Mouse (Mus musculus) cerebellum, adult 2 months (tissue): ENCODE measurements around the gene Gipc3. TPM values are rescaled to one million over a fixed set of nuclear protein-coding genes. Genes with fewer than 3 reads are reported as not detected.

Source experiments
- DNase-seq, 2 experiments: peaks; one replicate each; pipeline ENCODE4 v3.0.0; 2021
- H3K27ac ChIP-seq: fragments of 200-500 bp; 2 replicates; pipeline ENCODE4 v1.5.1; 2012; ENCODE audit warnings: low read length, control low read depth, inconsistent platforms; ENCODE audit not compliant: insufficient read depth
- H3K27me3 ChIP-seq: fragments of 200-500 bp; 2 replicates; pipeline ENCODE4 v1.6.1; 2012; ENCODE audit warnings: inconsistent platforms, mild to moderate bottlenecking, low read length, moderate library complexity; ENCODE audit not compliant: control insufficient read depth, insufficient read depth
- H3K4me1 ChIP-seq: fragments of 200-500 bp; 2 replicates; pipeline ENCODE4 v1.6.1; 2011; ENCODE audit warnings: low read length; ENCODE audit not compliant: control insufficient read depth, insufficient read depth
- H3K4me3 ChIP-seq: fragments of 200-500 bp; replicated peaks from 2 replicates; pipeline ENCODE3; 2011; ENCODE audit warnings: mild to moderate bottlenecking, low read depth, low read length, control low read depth; ENCODE audit not compliant: insufficient read depth
- CTCF ChIP-seq: fragments of 200-500 bp; IDR thresholded peaks from 2 replicates; pipeline ENCODE4 v1.5.1; 2011; ENCODE audit warnings: low read depth, mild to moderate bottlenecking, control low read depth, low read length, moderate library complexity, borderline replicate concordance; ENCODE audit not compliant: insufficient read depth
- POLR2A ChIP-seq: fragments of 200-500 bp; IDR thresholded peaks from 2 replicates; pipeline ENCODE4 v1.6.1; 2011; ENCODE audit warnings: low read length, control low read depth, borderline replicate concordance; ENCODE audit not compliant: insufficient read depth
- WGBS: fragments of 180-500 bp; shearing (Covaris S2); methylation state at CpG from one replicate; pipeline ENCODE4 v1.1.7; 2018; 5-methylcytosine and 5-hydroxymethylcytosine counted together
- polyA plus RNA-seq: library from polyadenylated mRNA; depleted of rRNA; stranded (reverse); fragments of >200 nt; gene quantifications from 2 replicates; pipeline ENCODE4 v1.2.3, GENCODE M21; 2012; rRNA removed

The Gipc3 gene
- 0.97 and 1.0 TPM in 2 replicates for polyA plus RNA-seq

DNA sequence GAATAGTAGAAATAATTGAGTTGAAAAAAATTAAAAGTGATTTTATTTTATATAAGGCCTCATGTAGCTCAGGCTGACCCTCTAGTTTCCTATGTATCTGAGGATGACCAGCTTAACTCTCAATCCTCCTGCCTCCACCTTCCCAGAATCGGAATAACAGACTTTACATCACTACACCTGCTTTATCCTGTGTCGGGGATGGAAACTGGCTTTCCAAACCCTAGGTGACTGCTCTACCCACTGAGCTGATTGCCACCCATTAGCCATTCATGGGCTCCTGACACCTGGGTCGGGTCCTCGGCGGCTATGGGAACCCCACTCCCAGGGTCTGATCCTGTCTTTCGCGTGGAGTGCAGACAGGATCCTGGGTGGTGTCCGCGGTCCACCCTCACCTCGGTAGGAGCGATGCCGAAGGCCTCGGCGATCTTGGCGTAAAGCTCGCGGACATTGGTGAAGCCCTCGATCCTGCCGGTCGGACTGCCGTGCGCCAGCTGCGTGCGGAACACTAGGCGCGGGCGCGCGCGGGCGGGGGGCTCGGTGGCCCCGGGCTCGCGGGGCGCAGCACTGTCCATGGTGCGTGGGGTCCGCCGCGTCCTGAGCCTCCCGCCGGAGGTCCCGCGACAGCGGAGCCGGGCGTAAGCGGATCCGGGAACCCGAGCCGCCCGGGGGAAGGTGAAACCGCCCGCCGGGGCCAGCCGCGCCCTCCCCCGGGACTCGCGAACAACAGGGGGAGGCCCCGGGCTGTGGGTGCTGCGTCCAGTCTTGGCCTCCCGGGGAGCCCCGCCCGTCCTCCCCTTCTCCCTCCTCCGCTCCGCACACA lies at the start of gene Gipc3:
TSS of gene Gipc3 (minus strand) at position 581 of the 820 bp plus-strand sequence.
- TF ChIP-seq CTCF (no peak), POLR2A (no peak)
- H3K27me3 ChIP-seq = no peaks in the 10 kb centered on the region; the same call in 1 of the 2 replicates
- H3K4me3 ChIP-seq = no peak within 1 kb of the TSS
- WGBS = 6% methylated on average over 62 of the region's 67 CpGs
- H3K4me1 ChIP-seq = no peaks in the 10 kb centered on the region; the same call in 1 of the 2 replicates
- H3K27ac ChIP-seq = no peak within 1 kb of the TSS
- no peak for DNase-seq

DNA sequence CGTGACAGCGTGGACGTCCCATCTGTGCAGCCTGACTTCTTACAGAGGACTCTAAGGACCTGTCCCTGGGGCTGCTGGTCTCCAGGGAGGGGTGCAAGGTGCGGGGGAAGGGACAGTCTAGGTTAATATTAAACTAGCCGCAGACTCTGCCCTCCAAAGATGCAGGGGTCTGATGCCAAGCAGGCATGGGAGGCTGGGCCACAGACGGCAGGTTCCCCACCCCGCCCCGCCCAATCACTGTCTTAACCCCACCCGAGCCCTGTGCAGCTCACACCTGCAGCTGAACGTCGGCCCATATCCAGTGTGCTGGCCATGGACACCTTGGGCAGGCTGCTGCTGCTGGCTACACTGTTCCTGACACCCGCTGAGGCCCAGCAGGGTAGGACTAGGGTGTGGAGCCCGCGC lies 49.7 kb upstream of the Gipc3 start, which contains the start of gene Smim24:
TSS of gene Smim24 (plus strand) at position 271 of the 405 bp plus-strand sequence.
- WGBS = 44% methylated on average over 14 of the region's 14 CpGs
- Histone ChIP-seq H3K27me3 (no peaks in the 10 kb centered on the region), H3K4me1 (peaks cover 28% of the 10 kb centered on the region), H3K27ac (no peak within 1 kb of the TSS), H3K4me3 (no peak within 1 kb of the TSS)
- TF ChIP-seq CTCF (no peak), POLR2A (no peak)
- DNase-seq = no peak

DNA sequence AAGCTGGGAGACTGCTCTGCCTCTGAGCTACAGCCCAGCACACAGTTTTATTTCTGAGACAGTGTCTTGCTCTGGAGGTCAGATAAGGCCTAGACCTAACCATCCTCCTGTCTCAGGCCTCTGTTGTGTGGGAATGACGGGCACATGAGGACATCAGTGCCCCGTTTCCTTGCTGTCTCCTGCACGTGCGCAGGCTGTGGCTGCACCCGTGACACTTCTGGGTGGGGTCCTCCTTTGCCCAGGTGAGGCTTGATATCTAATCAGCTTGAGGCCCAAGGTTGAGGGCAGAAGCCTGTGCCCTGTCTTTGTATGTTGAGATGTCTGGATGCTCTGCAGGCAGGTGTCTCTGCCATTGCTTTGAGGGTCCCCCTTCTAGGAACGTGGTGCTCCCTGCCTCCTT lies 49.2 kb upstream of the Gipc3 start:
- H3K27me3 ChIP-seq = no peaks in the 10 kb centered on the region
- H3K4me1 ChIP-seq = peaks cover 27% of the 10 kb centered on the region
- no peak overlapping the region for H3K27ac ChIP-seq
- 77% methylated on average over 6 of the region's 6 CpGs for WGBS
- no peak for DNase-seq
- H3K4me3 ChIP-seq = no peak overlapping the region
- TF ChIP-seq POLR2A (no peak), CTCF (no peak)

DNA sequence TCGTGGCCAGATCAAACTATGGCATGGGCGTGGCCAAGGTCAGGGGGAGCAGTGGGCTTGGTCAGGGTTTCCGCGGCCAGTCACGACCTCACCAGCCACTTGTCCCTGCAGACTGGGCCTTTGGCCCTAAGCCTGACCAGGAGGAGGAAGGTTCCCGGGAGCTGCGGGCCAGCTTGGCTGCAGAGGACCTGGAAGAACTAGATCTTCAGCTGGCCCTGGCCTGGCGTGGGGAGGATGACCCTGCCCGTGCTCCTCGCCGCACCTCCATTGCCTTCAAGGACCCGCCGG lies 47.6 kb upstream of the Gipc3 start:
- H3K4me1 ChIP-seq = peaks cover 17% of the 10 kb centered on the region
- no peaks in the 10 kb centered on the region for H3K27me3 ChIP-seq
- no peak overlapping the region for H3K4me3 ChIP-seq
- peak in 1 of 2 experiments; percentile 40 for DNase-seq
- H3K27ac ChIP-seq = no peak overlapping the region
- 78% methylated on average over 13 of the region's 13 CpGs for WGBS
- TF ChIP-seq CTCF = no peak
- no peak for TF ChIP-seq POLR2A

DNA sequence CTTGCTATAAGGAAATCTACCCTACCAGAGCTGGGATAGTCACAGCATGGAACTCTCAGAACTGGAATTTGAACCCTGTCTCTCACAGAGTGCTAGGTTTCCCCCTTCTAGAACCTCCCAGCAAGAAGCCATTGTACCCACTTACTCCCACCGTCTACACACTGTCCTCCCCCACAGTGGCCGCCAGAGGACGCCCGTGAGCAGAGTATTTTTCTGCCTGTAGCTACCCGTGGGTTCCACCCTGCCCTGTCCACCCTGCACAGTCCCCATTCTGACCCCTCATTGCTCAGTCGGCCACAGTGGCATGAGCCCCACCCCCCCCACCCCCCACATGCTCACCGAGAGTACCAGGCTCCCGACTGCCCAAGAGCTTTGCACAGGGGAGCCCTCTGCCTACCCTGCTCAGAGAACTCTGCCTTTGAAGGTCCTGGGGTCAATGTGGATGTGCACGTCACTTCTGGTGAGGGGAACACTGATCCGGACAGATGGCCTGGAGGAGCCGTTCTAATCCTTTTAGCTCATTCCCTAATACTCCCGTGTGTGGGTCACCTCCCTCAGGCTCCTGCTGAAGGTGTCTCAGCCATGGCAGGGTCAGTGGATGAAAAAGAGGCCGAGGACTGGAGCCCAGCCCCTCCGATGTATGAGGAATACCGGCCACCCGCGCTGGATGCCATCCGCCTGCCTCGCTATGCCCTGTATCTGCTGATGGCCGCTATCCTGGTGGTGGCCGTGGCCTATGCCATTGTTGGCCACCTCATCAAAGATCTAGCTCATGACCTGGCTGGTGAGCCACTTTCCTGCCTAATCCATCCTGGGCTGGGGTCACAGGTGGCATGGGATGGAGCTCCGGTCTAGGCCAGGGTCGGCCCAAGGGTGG lies 47.0 kb upstream of the Gipc3 start:
- Histone ChIP-seq H3K27ac (no peak overlapping the region), H3K4me3 (no peak overlapping the region), H3K27me3 (no peaks in the 10 kb centered on the region), H3K4me1 (peaks cover 19% of the 10 kb centered on the region)
- TF ChIP-seq CTCF = peak; percentile 96
- no peak for TF ChIP-seq POLR2A
- DNase-seq = peak; percentile 71 to 84
- 44% methylated on average over 23 of the region's 23 CpGs for WGBS

DNA sequence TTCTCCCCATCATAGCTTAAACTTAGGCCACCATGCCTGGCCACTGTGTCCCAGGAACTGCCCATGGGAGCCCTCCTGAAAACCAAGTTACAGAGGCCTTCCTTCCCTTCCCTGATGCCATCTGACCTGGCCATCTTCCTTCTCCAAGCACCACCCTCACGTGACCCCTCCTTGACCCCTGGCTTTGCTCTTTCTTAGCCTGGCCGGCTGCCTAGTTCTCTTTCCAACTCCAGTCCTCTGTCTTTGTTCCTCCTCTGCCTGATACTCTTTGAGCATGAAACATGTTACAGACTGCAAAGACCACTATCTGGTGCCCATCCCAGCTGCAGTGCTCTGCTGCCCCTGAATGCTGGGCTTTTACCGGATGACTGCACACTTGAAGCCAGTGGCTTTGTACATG lies 46.3 kb upstream of the Gipc3 start:
- Histone ChIP-seq H3K4me3 (no peak overlapping the region), H3K27me3 (no peaks in the 10 kb centered on the region), H3K4me1 (peaks cover 17% of the 10 kb centered on the region), H3K27ac (no peak overlapping the region)
- no peak for DNase-seq
- TF ChIP-seq CTCF = no peak
- no peak for TF ChIP-seq POLR2A
- 38% methylated on average over 3 of the region's 3 CpGs for WGBS

DNA sequence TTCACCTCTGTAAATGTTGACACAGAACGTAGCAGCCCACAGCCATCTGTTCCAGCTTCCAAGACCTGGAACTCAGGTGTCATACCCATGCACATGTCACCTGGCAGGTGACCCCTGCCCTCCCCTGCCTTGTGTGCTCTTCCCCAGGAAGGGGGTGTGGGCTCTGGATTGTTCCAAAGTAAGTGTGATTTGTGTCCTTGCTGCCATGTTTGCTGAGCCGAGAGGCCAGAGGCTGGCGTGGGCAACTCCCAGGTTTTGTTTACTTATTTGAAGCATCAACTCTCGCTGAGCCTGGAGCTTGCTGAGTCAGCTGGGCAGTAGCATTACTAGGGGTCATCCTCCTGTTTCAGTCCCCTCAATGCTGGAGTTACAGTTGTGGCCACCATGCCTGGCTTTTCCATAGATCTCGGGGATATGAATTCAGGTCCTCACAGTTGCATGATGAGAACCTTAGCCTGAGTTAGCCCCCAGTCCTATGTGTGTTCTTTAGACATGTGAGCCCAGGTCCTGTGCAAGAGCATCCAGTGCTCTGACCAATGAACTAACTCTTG lies 45.5 kb upstream of the Gipc3 start, which contains the start of gene Gm48552:
TSS of gene Gm48552 (plus strand) at position 501 of the 551 bp plus-strand sequence.
- Histone ChIP-seq H3K4me1 (peaks cover 14% of the 10 kb centered on the region), H3K27me3 (no peaks in the 10 kb centered on the region), H3K4me3 (no peak within 1 kb of the TSS), H3K27ac (no peak within 1 kb of the TSS)
- DNase-seq = no peak
- 66% methylated on average over 5 of the region's 5 CpGs for WGBS
- no peak for TF ChIP-seq POLR2A
- no peak for TF ChIP-seq CTCF
